Mouse (Mus musculus) ES-E14 (cell line): Measurements from ENCODE around the gene Tex12. TPM values are rescaled to one million over a fixed set of nuclear protein-coding genes. Genes with fewer than 3 reads are reported as not detected.

ENCODE experiments used
- DNase-seq: peaks from one replicate; pipeline ENCODE4 v3.0.0-alpha.2; 2013; ENCODE audit warnings: low read depth, low spot score
- H3K27ac ChIP-seq: 2 replicates; pipeline ENCODE4 v1.5.1; 2012; ENCODE audit warnings: low read depth, mild to moderate bottlenecking, low read length, moderate library complexity, mixed read lengths; ENCODE audit not compliant: poor library complexity, insufficient read depth, severe bottlenecking
- H3K36me3 ChIP-seq: 2 replicates; pipeline ENCODE4 v1.6.1; 2012; ENCODE audit warnings: mild to moderate bottlenecking, low read length, moderate library complexity, mixed read lengths; ENCODE audit not compliant: control insufficient read depth, poor library complexity, insufficient read depth, severe bottlenecking
- H3K4me1 ChIP-seq, 2 experiments: fragments of 150-350 bp in 1 of 2; sonication (generic) in 1 of 2; 2 replicates each; pipeline ENCODE4 v1.6.1; 2012; ENCODE audit warnings: low read length in 2 of 2, mild to moderate bottlenecking in 1 of 2, mixed read lengths in 1 of 2; ENCODE audit not compliant: control insufficient read depth in 2 of 2, insufficient read depth in 2 of 2, poor library complexity in 1 of 2
- H3K4me3 ChIP-seq, 2 experiments: fragments of 150-350 bp in 1 of 2; sonication (generic) in 1 of 2; 2 replicates each; pipeline ENCODE4 v1.5.1; 2012; ENCODE audit warnings: low read length in 2 of 2, low read depth in 1 of 2, mild to moderate bottlenecking in 1 of 2, mixed read lengths in 1 of 2; ENCODE audit not compliant: insufficient read depth in 1 of 2, poor library complexity in 1 of 2, severe bottlenecking in 1 of 2
- H3K9ac ChIP-seq: 2 replicates; pipeline ENCODE4 v1.6.1; 2012; ENCODE audit warnings: low read depth, mild to moderate bottlenecking, low read length, mixed read lengths; ENCODE audit not compliant: poor library complexity, insufficient read depth, severe bottlenecking
- H3K9me3 ChIP-seq: fragments of 150-350 bp; sonication (generic); 2 replicates; pipeline ENCODE4 v1.6.1; 2012; ENCODE audit warnings: low read depth, mild to moderate bottlenecking, low read length; ENCODE audit not compliant: control insufficient read depth, insufficient read depth
- CHD2 ChIP-seq: IDR thresholded peaks from 2 replicates; pipeline ENCODE4 v1.6.1; 2014; ENCODE audit warnings: mild to moderate bottlenecking, low read depth, low read length, inconsistent platforms
- HCFC1 ChIP-seq: IDR thresholded peaks from 2 replicates; pipeline ENCODE4 v1.6.1; 2012; ENCODE audit warnings: low read length, inconsistent platforms, borderline replicate concordance; ENCODE audit not compliant: insufficient read depth
- MAFK ChIP-seq: IDR thresholded peaks from 2 replicates; pipeline ENCODE4 v1.6.1; 2014; ENCODE audit warnings: mild to moderate bottlenecking, low read depth, low read length, inconsistent platforms; ENCODE audit not compliant: insufficient read depth
- ZC3H11A ChIP-seq: IDR thresholded peaks from 2 replicates; pipeline ENCODE4 v1.6.1; 2012; ENCODE audit warnings: low read depth, mild to moderate bottlenecking, inconsistent platforms, low read length, borderline replicate concordance
- ZNF384 ChIP-seq: IDR thresholded peaks from 2 replicates; pipeline ENCODE4 v1.6.1; 2012; ENCODE audit warnings: low read depth, low read length, inconsistent platforms
- in situ Hi-C, 2 experiments: fragments of 600-800 bp; cut with MboI; formaldehyde crosslinking; loops; one replicate each; pipeline ENCODE4 v1.15.1; 2025; ENCODE audit warnings: low sequenced_read_pairs in 2 of 2, inconsistent platforms in 1 of 2; ENCODE audit not compliant: unreplicated experiment in 2 of 2
- total RNA-seq: library from RNA; depleted of rRNA; stranded (reverse); fragments of 300-350 nt; gene quantifications from 2 replicates; pipeline ENCODE4 v1.2.3, GENCODE M21; 2012

The Tex12 gene
- total RNA-seq, 1 experiment: 0.94 TPM

DNA sequence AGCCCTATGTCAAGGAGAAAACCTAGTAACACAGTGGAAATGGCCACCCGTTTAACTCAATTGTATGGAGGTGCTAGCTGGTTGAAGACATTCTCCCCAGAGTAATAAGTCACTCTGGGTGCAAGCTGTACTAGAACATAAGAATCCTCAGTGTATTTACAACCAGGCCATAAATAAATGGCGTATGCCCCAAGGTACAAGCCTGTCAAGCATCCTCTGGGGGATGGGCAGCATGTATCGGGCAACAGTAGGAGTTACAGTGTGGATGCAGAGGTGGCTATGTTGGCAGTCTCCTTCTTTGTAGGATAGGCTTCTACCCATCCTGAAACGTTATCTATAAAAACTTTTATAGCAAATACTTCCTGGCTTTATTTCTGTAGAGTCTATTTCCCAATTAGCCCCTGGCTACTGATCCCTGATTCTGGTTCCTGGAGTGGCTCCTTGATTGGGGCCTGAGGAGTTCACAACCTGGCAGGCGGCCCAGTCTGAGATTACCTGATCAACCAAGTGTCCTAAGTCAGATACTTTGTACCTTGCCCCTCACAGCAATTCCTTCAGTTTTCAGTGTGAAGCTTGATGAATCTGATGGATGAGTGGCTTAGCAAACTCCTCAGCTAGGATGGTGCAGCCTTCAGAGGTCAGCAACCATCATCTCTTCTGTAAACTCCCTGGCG is 24.2 kb upstream of the Tex12 start:
- H3K9ac ChIP-seq: no peak overlapping the region
- H3K36me3 ChIP-seq: no peaks in the 10 kb centered on the region
- in situ Hi-C loops: no loop called here
- no peak overlapping the region for H3K27ac ChIP-seq
- H3K4me1 ChIP-seq: no peaks in the 10 kb centered on the region
- DNase-seq: no peak
- H3K4me3 ChIP-seq: no peak overlapping the region
- H3K9me3 ChIP-seq: no peaks in the 10 kb centered on the region
- no peak for TF ChIP-seq ZNF384
- TF ChIP-seq ZC3H11A: no peak
- no peak for TF ChIP-seq MAFK
- TF ChIP-seq HCFC1: no peak
- TF ChIP-seq CHD2: no peak

DNA sequence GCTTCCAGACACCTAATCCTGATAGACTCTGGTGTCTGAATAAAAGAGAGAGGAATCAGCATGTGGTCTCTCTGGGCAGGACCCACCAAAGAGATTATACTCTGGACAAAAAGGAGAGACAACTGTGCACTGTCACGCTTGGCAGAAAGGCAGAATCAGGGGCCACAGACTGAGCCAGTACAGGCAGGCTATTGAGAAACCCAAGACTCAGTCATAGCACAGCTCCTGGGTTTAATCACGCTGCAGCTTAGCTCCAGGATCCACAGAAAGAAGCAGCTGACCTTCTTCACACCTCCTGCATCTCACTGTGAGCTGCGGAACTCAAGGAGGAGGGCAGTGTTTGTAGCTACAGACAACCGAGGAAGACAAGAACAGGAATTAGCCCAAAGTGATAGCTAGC is 19.2 kb upstream of the Tex12 start:
- TF ChIP-seq HCFC1: no peak
- TF ChIP-seq CHD2: no peak
- no peak for TF ChIP-seq ZC3H11A
- no peak for TF ChIP-seq ZNF384
- TF ChIP-seq MAFK: no peak
- no peaks in the 10 kb centered on the region for H3K4me1 ChIP-seq
- in situ Hi-C loops: no loop called here
- no peak for DNase-seq
- H3K4me3 ChIP-seq: no peak overlapping the region
- no peak overlapping the region for H3K9ac ChIP-seq
- no peak overlapping the region for H3K27ac ChIP-seq
- no peaks in the 10 kb centered on the region for H3K9me3 ChIP-seq
- no peaks in the 10 kb centered on the region for H3K36me3 ChIP-seq

DNA sequence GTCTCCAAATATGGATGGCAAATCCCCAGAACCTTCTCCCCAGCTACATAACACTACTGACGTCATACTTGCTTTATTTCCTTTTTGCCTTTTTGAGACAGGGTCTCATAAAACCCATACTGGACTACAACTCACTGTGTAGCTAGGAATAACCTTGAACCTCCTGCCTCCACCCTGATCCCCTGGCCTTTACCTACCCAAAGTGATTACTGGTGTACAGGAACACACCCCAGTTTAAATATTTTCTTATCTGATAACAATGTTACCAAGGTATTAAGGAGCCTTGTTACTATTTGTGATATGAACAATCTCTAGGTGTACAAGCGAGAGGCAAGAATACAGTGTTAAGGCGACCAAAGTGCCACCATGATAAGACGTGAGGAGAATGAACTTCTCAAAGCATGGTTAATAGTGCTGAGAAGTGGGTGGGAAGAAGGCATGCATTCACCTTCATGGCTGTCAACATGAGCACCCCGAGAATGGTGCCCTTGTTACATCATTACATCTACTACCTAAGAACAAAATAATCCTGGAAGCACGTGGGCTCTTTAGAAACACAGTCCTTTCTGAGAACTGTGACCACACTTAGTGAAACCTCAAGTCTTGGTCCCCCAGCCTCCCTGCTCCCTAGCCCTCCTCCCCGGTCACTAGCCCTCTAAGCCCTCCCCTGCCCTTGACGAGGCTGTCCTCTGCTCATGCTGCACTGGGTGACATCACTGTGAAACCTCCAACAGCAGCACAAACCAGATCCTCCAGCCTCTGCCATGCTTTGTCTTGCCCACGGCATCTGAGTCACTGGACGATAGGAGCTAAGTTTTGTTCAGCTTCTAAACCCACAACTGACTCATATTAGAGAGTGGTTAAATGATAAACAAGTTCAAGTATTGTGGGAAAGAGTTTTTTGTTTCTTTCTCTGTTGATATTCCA is 8.7 kb upstream of the Tex12 start:
- no peak for DNase-seq

DNA sequence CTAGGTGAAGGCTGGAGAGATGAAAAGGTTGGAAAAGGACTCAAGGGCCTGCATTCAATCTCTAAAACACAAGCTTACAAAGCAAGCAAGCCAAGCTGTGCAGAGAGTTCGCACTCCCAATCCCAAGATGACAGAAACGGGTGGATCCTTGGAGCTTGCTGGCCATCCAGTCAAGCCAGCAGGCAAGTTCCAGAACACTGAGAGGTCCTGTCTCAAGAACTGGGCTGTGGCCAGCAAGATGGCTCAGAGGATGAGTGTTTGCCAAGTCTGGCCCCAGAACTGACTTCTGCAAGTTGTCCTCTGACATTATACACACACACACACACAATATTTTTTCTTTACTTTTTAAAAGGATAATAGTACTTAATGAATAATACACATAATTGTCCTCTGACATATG is 6.8 kb upstream of the Tex12 start:
- no peaks in the 10 kb centered on the region for H3K4me1 ChIP-seq
- no peak for TF ChIP-seq ZNF384
- no peak for TF ChIP-seq MAFK
- TF ChIP-seq ZC3H11A: no peak
- no peak for TF ChIP-seq CHD2
- no peak for TF ChIP-seq HCFC1
- H3K4me3 ChIP-seq: no peak overlapping the region
- no peaks in the 10 kb centered on the region for H3K9me3 ChIP-seq
- H3K9ac ChIP-seq: no peak overlapping the region
- H3K27ac ChIP-seq: no peak overlapping the region
- DNase-seq: no peak
- no peaks in the 10 kb centered on the region for H3K36me3 ChIP-seq
- in situ Hi-C loops: no loop called here

More for the DNA sequence above, 8.7 kb upstream of the Tex12 start:
- no peak overlapping the region for H3K27ac ChIP-seq
- H3K4me1 ChIP-seq: no peaks in the 10 kb centered on the region
- H3K4me3 ChIP-seq: no peak overlapping the region
- H3K9me3 ChIP-seq: no peaks in the 10 kb centered on the region
- no peak overlapping the region for H3K9ac ChIP-seq
- H3K36me3 ChIP-seq: no peaks in the 10 kb centered on the region
- in situ Hi-C loops: no loop called here
- no peak for TF ChIP-seq ZC3H11A
- TF ChIP-seq CHD2: no peak
- no peak for TF ChIP-seq ZNF384
- no peak for TF ChIP-seq MAFK
- TF ChIP-seq HCFC1: no peak

DNA sequence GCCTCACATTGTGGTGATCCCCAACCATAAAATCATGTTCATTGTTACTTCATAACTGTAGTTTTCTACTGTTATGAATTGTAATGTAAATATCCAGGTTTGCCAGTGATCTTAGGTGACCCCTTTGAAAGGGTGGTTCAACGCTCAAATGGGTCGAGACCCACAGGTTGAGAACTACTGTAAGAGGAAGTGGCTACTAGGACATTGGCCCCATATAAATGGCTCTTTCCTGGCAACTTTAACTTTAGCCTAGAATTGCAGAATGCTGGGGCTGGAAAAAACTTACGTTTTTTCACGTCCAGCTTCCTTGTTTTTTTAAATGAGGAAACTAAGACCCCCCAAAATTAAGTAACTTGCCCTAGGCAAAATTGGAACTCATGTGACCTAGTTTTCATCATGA is 6.2 kb upstream of the Tex12 start:
- Histone ChIP-seq H3K9ac (no peak overlapping the region), H3K36me3 (no peaks in the 10 kb centered on the region), H3K4me1 (no peaks in the 10 kb centered on the region), H3K27ac (no peak overlapping the region), H3K9me3 (no peaks in the 10 kb centered on the region), H3K4me3 (no peak overlapping the region)
- no peak for TF ChIP-seq HCFC1
- no peak for TF ChIP-seq CHD2
- TF ChIP-seq ZNF384: no peak
- no peak for TF ChIP-seq MAFK
- no peak for DNase-seq
- in situ Hi-C loops: no loop called here
